Mouse (Mus musculus): ENCODE results near the gene Bmi1. TPM values are rescaled to one million over a fixed set of nuclear protein-coding genes. Genes with fewer than 3 reads are reported as not detected.

The Bmi1 gene
- polyA plus RNA-seq, 1 experiment: 36.2 TPM

- no peak for DNase-seq
These were observed 4.1 kb upstream of the Bmi1 start for GRCm38 (mm10) chr2:18672766-18673164.

GRCm38 (mm10) chr2:18673766-18674165, 3.1 kb upstream of the Bmi1 start:
- 86% methylated on average over 4 of the region's 4 CpGs for WGBS
- DNase-seq: no peak
- H3K27me3 ChIP-seq (ENCODE audit: control insufficient read depth, insufficient read depth, low read length): no peaks in the 10 kb centered on the region
- H3K27ac ChIP-seq (ENCODE audit: insufficient read depth, low read length): no peak overlapping the region
- no peaks in the 10 kb centered on the region; the same call in 1 of the 2 replicates for H3K4me1 ChIP-seq (ENCODE audit: control insufficient read depth, insufficient read depth, low read length)
- no peak overlapping the region for H3K4me3 ChIP-seq (replicated peaks; ENCODE audit: insufficient read depth, low read depth, low read length)
- TF ChIP-seq CTCF (IDR thresholded peaks at IDR 0.05; ENCODE audit: borderline replicate concordance, insufficient read depth, low read depth, low read length) (no peak), POLR2A (IDR thresholded peaks at IDR 0.05; ENCODE audit: borderline replicate concordance, insufficient read depth, low read length) (no peak)

More at GRCm38 (mm10) chr2:18672766-18673164, 4.1 kb upstream of the Bmi1 start:
- H3K4me3 ChIP-seq (replicated peaks; ENCODE audit: insufficient read depth, low read depth, low read length): peak overlapping the region; percentile 79
- H3K4me1 ChIP-seq (ENCODE audit: control insufficient read depth, insufficient read depth, low read length): no peaks in the 10 kb centered on the region; the same call in 1 of the 2 replicates
- no peaks in the 10 kb centered on the region for H3K27me3 ChIP-seq (ENCODE audit: control insufficient read depth, insufficient read depth, low read length)
- peak overlapping the region; percentile 89 for H3K27ac ChIP-seq (ENCODE audit: insufficient read depth, low read length)
- TF ChIP-seq POLR2A (IDR thresholded peaks at IDR 0.05; ENCODE audit: borderline replicate concordance, insufficient read depth, low read length) (no peak), CTCF (IDR thresholded peaks at IDR 0.05; ENCODE audit: borderline replicate concordance, insufficient read depth, low read depth, low read length) (no peak)
- WGBS: under 1% methylated on average over 11 of the region's 11 CpGs

- WGBS: 86% methylated on average over 4 of the region's 4 CpGs
- Histone ChIP-seq H3K27ac (ENCODE audit: insufficient read depth, low read length) (no peak overlapping the region), H3K4me3 (replicated peaks; ENCODE audit: insufficient read depth, low read depth, low read length) (no peak overlapping the region), H3K27me3 (ENCODE audit: control insufficient read depth, insufficient read depth, low read length) (no peaks in the 10 kb centered on the region), H3K4me1 (ENCODE audit: control insufficient read depth, insufficient read depth, low read length) (no peaks in the 10 kb centered on the region; the same call in 1 of the 2 replicates)
- no peak for TF ChIP-seq CTCF (IDR thresholded peaks at IDR 0.05; ENCODE audit: borderline replicate concordance, insufficient read depth, low read depth, low read length)
- no peak for TF ChIP-seq POLR2A (IDR thresholded peaks at IDR 0.05; ENCODE audit: borderline replicate concordance, insufficient read depth, low read length)
- no peak for DNase-seq
These were observed 2.5 kb upstream of the Bmi1 start for GRCm38 (mm10) chr2:18674193-18674902.

GRCm38 (mm10) chr2:18675681-18676456, 949 bp upstream of the Bmi1 start:
- peak overlapping the region; percentile 70 for H3K27ac ChIP-seq (ENCODE audit: insufficient read depth, low read length)
- peak in 1 of 2 experiments; percentile 29 for DNase-seq
- H3K27me3 ChIP-seq (ENCODE audit: control insufficient read depth, insufficient read depth, low read length): no peaks in the 10 kb centered on the region
- TF ChIP-seq CTCF (IDR thresholded peaks at IDR 0.05; ENCODE audit: borderline replicate concordance, insufficient read depth, low read depth, low read length): no peak
- no peak for TF ChIP-seq POLR2A (IDR thresholded peaks at IDR 0.05; ENCODE audit: borderline replicate concordance, insufficient read depth, low read length)
- H3K4me3 ChIP-seq (replicated peaks; ENCODE audit: insufficient read depth, low read depth, low read length): peak overlapping the region; percentile 69
- 16% methylated on average over 42 of the region's 42 CpGs for WGBS
- H3K4me1 ChIP-seq (ENCODE audit: control insufficient read depth, insufficient read depth, low read length): peaks cover 4% of the 10 kb centered on the region; the same call in 1 of the 2 replicates

- H3K27me3 ChIP-seq (ENCODE audit: control insufficient read depth, insufficient read depth, low read length): no peaks in the 10 kb centered on the region
- peak; percentile 80 to 81 for DNase-seq
- under 1% methylated on average over 35 of the region's 64 CpGs for WGBS
- H3K4me3 ChIP-seq (replicated peaks; ENCODE audit: insufficient read depth, low read depth, low read length): peak overlapping the region; percentile 69
- H3K4me1 ChIP-seq (ENCODE audit: control insufficient read depth, insufficient read depth, low read length): 0 out of 2 replicates have a peak, but pooled peaks cover 4% of the 10 kb centered on the region
- peak overlapping the region; percentile 70; the same call in 1 of the 2 replicates for H3K27ac ChIP-seq (ENCODE audit: insufficient read depth, low read length)
- TF ChIP-seq POLR2A (IDR thresholded peaks at IDR 0.05; ENCODE audit: borderline replicate concordance, insufficient read depth, low read length): no peak
- no peak for TF ChIP-seq CTCF (IDR thresholded peaks at IDR 0.05; ENCODE audit: borderline replicate concordance, insufficient read depth, low read depth, low read length)
These were observed 322 bp upstream of the Bmi1 start for GRCm38 (mm10) chr2:18676457-18676935.

- WGBS: 12% methylated on average over 55 of the region's 55 CpGs
- no peaks in the 10 kb centered on the region for H3K27me3 ChIP-seq (ENCODE audit: control insufficient read depth, insufficient read depth, low read length)
These were observed 1.0 kb downstream of the Bmi1 start for GRCm38 (mm10) chr2:18677631-18678471.

GRCm38 (mm10) chr2:18679701-18680100, 2.9 kb downstream of the Bmi1 start:
- no peak for TF ChIP-seq POLR2A (IDR thresholded peaks at IDR 0.05; ENCODE audit: borderline replicate concordance, insufficient read depth, low read length)
- no peak for TF ChIP-seq CTCF (IDR thresholded peaks at IDR 0.05; ENCODE audit: borderline replicate concordance, insufficient read depth, low read depth, low read length)
- Histone ChIP-seq H3K27ac (ENCODE audit: insufficient read depth, low read length) (no peak overlapping the region), H3K4me1 (ENCODE audit: control insufficient read depth, insufficient read depth, low read length) (0 out of 2 replicates have a peak, but pooled peaks cover 4% of the 10 kb centered on the region), H3K27me3 (ENCODE audit: control insufficient read depth, insufficient read depth, low read length) (no peaks in the 10 kb centered on the region), H3K4me3 (replicated peaks; ENCODE audit: insufficient read depth, low read depth, low read length) (no peak overlapping the region)
- 99% methylated on average over 2 of the region's 2 CpGs for WGBS
- no peak for DNase-seq

More at GRCm38 (mm10) chr2:18677631-18678471, 1.0 kb downstream of the Bmi1 start:
- Histone ChIP-seq H3K4me1 (ENCODE audit: control insufficient read depth, insufficient read depth, low read length) (0 out of 2 replicates have a peak, but pooled peaks cover 4% of the 10 kb centered on the region), H3K4me3 (replicated peaks; ENCODE audit: insufficient read depth, low read depth, low read length) (peak overlapping the region; percentile 79), H3K27ac (ENCODE audit: insufficient read depth, low read length) (no peak overlapping the region)
- peak; percentile 61 to 78 for DNase-seq
- TF ChIP-seq POLR2A (IDR thresholded peaks at IDR 0.05; ENCODE audit: borderline replicate concordance, insufficient read depth, low read length) (no peak), CTCF (IDR thresholded peaks at IDR 0.05; ENCODE audit: borderline replicate concordance, insufficient read depth, low read depth, low read length) (no peak)

All from cerebellum, adult 2 months (tissue).